In the genomic region with DNA sequence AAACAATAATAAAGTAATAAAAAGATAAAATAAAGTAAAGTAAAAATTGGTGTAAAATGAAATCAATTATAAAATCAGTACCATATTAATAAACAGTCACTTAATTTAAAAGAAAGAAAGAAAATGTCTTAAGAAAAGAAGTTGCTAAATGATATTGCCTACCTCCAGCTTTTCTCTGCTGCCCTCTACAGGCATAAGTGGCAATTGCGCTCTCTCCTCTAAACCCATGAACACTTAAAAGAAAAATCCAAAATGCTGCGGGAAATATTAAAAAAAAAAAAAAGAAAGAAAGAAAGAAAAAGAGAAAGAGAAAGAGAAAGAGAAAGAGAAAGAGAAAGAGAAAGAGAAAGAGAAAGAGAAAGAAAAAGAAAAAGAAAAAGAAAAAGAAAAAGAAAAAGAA, we compare ENCODE assay signal across 9 mouse cellular contexts. TPM values are rescaled to one million over a fixed set of nuclear protein-coding genes. Genes with fewer than 3 reads are reported as not detected.
DNase-seq lines count a peak whose midpoint lies in the region; ATAC-seq and TF ChIP-seq lines count a peak whose summit lies in the region.
"Not testable (repeated sequence)": the region's sequence is repeated elsewhere in the genome, so short reads cannot be mapped to it uniquely, and the experiment has no call there.
"Had no signal": no experiment of that assay in that cellular context is flagged by ENCODE, and none has a peak within 500 bp of the region (broad histone marks: within the 10 kb centered on the region; RNA-seq: fewer than 3 reads in every experiment).

No protein-coding gene starts in this region.

- not testable (repeated sequence) for H3K4me1 ChIP-seq in midbrain, embryonic 14.5 days (ENCODE audit: control insufficient read depth, insufficient read depth, low read length); spleen, adult 2 months (ENCODE audit: control insufficient read depth, insufficient read depth, insufficient read length)

- not testable (repeated sequence) for TF ChIP-seq POLR2A in spleen, adult 2 months (IDR thresholded peaks at IDR 0.05; ENCODE audit: low read depth, low read length)

- not testable (repeated sequence) for H3K9ac ChIP-seq in midbrain, embryonic 14.5 days (replicated peaks; ENCODE audit: low read length)

- ATAC-seq in midbrain, embryonic 14.5 days (ENCODE audit: low FRiP score, low TSS enrichment), result not testable (repeated sequence)

- H3K27ac ChIP-seq in gastrocnemius, adult 2 months; midbrain, embryonic 14.5 days (replicated peaks; ENCODE audit: low read depth, low read length); spleen, adult 2 months (ENCODE audit: insufficient read depth, low read length): not testable (repeated sequence)

- 21% methylated on average over 2 of the region's 2 CpGs for WGBS in midbrain, embryonic 14.5 days
- WGBS in spleen, adult 2 months, result 5% methylated on average over 2 of the region's 2 CpGs

- H3K27me3 ChIP-seq in midbrain, embryonic 14.5 days (ENCODE audit: control insufficient read depth, insufficient read depth, low read length); spleen, adult 2 months (ENCODE audit: control insufficient read depth, insufficient read depth, low read length): not testable (repeated sequence)

- TF ChIP-seq CTCF in gastrocnemius, adult 2 months (IDR thresholded peaks at IDR 0.05), result peak; percentile 77
- TF ChIP-seq CTCF in spleen, adult 2 months (IDR thresholded peaks at IDR 0.05; ENCODE audit: extremely low read depth, insufficient read depth, insufficient read length, insufficient replicate concordance), result peak; percentile 37; the same call in 1 of the 2 replicates

- DNase-seq in 3134 (ENCODE audit: extremely low read depth, insufficient read length, low spot score), result peak; percentile 28
- peak; percentile 89 for DNase-seq in adipocyte (ENCODE audit: low spot score)
- peak; percentile 81 to 88 for DNase-seq in cerebellum, postnatal 14 days
- DNase-seq in gastrocnemius, adult 2 months, result peak; percentile 69
- DNase-seq in kidney, adult 11 months, result peak; percentile 18
- peak; percentile 47 to 65 for DNase-seq in left cerebral cortex, postnatal 25 days (ENCODE audit: low spot score in 2 of 2)
- DNase-seq in midbrain, embryonic 14.5 days, result peak; percentile 86
- peak; percentile 59 to 68 for DNase-seq in spleen, adult 2 months (ENCODE audit: low read depth in 1 of 2, low spot score in 2 of 2)

- intact Hi-C loops in gastrocnemius, adult 2 months (cut with DNase I), result loop anchor here (2.0 kb wide), 1 partner anchor 155 kb away; no protein-coding TSS in a partner anchor
- intact Hi-C loops in left cerebral cortex, postnatal 25 days (cut with DNase I), result loop anchor here (2.0 kb wide), 1 partner anchor 155 kb away; no protein-coding TSS in a partner anchor

- not testable (repeated sequence) for H3K36me3 ChIP-seq in midbrain, embryonic 14.5 days (ENCODE audit: control insufficient read depth, insufficient read depth, low read length); spleen, adult 2 months (ENCODE audit: control insufficient read depth, insufficient read depth, low read length)

- H3K4me2 ChIP-seq in midbrain, embryonic 14.5 days (ENCODE audit: low read length), result not testable (repeated sequence)

- not testable (repeated sequence) for H3K4me3 ChIP-seq in gastrocnemius, adult 2 months; midbrain, embryonic 14.5 days (replicated peaks; ENCODE audit: low read depth, low read length); spleen, adult 2 months (ENCODE audit: extremely low read depth, insufficient read depth, insufficient read length)

- H3K9me3 ChIP-seq in midbrain, embryonic 14.5 days (ENCODE audit: control insufficient read depth, low read length), result not testable (repeated sequence)

RNA-seq across cellular contexts. Expression of gene Gbp2, which starts 25.5 kb away (rescaled TPM):
- total RNA-seq in gastrocnemius, adult 2 months (2021), result 1 to 10 TPM; 2.9 to 3.2 TPM
- 1 to 10 TPM; 1.3 to 1.4 TPM for total RNA-seq in left cerebral cortex, postnatal 25 days (2021)
- 0.16 and 2.5 TPM in 2 replicates for polyA plus RNA-seq in midbrain, embryonic 14.5 days (2014; fragmentation: Nextera tagmentation; extraction: Ambion mirVana)
- 8.6 and 12.4 TPM in 2 replicates for polyA plus RNA-seq in spleen, adult 2 months (2012; rRNA removed)

RNA-seq across cellular contexts. Expression of gene Gbp2b, which starts 51.3 kb away (rescaled TPM):
- under 1 TPM in 1 of 2 experiments, not detected in 1; 0.17 TPM for total RNA-seq in gastrocnemius, adult 2 months (2021)
- not detected for total RNA-seq in left cerebral cortex, postnatal 25 days (2021)
- polyA plus RNA-seq in midbrain, embryonic 14.5 days (2014; fragmentation: Nextera tagmentation; extraction: Ambion mirVana), result not detected in 2 replicates
- polyA plus RNA-seq in spleen, adult 2 months (2012; rRNA removed), result 0.06 TPM in 2 replicates
- polyA plus RNA-seq: neural tube, embryonic 15.5 days had no signal

RNA-seq across cellular contexts. Expression of gene Kyat3, which starts 54.9 kb away (rescaled TPM):
- total RNA-seq in gastrocnemius, adult 2 months (2021), result 10 to 100 TPM in 1 of 2 experiments, 1 to 10 TPM in 1; 9.5 to 14.0 TPM
- total RNA-seq in left cerebral cortex, postnatal 25 days (2021), result 1 to 10 TPM; 4.6 to 6.6 TPM
- 2.7 and 4.2 TPM in 2 replicates for polyA plus RNA-seq in midbrain, embryonic 14.5 days (2014; fragmentation: Nextera tagmentation; extraction: Ambion mirVana)
- polyA plus RNA-seq in spleen, adult 2 months (2012; rRNA removed), result 0.70 and 0.97 TPM in 2 replicates

Comparison
In these comparisons a context has a peak if more than half of its experiments do, and no peak if none do; other contexts are left out.
1. DNase-seq: peak in every context shown above with its lines; median percentile 89 in adipocyte; 86 in midbrain, embryonic 14.5 days; 84 in cerebellum, postnatal 14 days; 69 in gastrocnemius, adult 2 months; 64 in spleen, adult 2 months; 56 in left cerebral cortex, postnatal 25 days; 28 in 3134; 18 in kidney, adult 11 months.